Mouse (Mus musculus): ENCODE results near the gene Traf1. TPM values are rescaled to one million over a fixed set of nuclear protein-coding genes. Genes with fewer than 3 reads are reported as not detected.
A peak's percentile ranks its signal among the peaks of the same experiment; 100 is the strongest.

Gene Traf1
- polyA plus RNA-seq, 1 experiment from 2014 or later, result 0.79 TPM

DNA sequence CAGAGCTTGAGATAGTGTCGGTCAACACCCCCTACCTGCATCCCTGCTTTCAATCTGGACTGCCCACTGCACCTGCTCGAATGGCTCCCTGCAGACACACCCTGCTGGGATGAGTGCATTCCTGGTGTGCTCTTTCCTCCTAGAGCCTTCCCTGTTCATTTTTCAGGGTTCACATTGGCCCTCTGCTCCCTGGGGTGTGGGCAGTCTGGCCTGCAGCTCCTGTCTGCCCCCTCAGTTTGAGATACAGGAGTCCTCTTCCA is 46.8 kb downstream of the Traf1 start:
- ATAC-seq (ENCODE audit: insufficient read depth) (no peak), DNase-seq (no peak)
- no peak for TF ChIP-seq CTCF (IDR thresholded peaks at IDR 0.05; ENCODE audit: low read depth)
- Histone ChIP-seq H3K4me1 (ENCODE audit: insufficient read depth) (peaks cover 4% of the 10 kb centered on the region; the same call in 1 of the 2 replicates), H3K4me3 (ENCODE audit: low read depth, low read length) (no peak overlapping the region), H3K9ac (no peak overlapping the region; the same call in 1 of the 2 replicates), H3K9me3 (ENCODE audit: low read depth, low read length) (no peaks in the 10 kb centered on the region), H3K36me3 (ENCODE audit: insufficient read depth) (no peaks in the 10 kb centered on the region), H3K27ac (ENCODE audit: low read depth) (0 out of 2 replicates have a peak overlapping the region, but pooled peaks have one; percentile 30), H3K4me2 (peak overlapping the region; percentile 90), H3K27me3 (ENCODE audit: insufficient read depth, low read length) (0 out of 2 replicates have a peak, but pooled peaks cover 14% of the 10 kb centered on the region)
- 17% methylated on average over 2 of the region's 2 CpGs for WGBS

DNA sequence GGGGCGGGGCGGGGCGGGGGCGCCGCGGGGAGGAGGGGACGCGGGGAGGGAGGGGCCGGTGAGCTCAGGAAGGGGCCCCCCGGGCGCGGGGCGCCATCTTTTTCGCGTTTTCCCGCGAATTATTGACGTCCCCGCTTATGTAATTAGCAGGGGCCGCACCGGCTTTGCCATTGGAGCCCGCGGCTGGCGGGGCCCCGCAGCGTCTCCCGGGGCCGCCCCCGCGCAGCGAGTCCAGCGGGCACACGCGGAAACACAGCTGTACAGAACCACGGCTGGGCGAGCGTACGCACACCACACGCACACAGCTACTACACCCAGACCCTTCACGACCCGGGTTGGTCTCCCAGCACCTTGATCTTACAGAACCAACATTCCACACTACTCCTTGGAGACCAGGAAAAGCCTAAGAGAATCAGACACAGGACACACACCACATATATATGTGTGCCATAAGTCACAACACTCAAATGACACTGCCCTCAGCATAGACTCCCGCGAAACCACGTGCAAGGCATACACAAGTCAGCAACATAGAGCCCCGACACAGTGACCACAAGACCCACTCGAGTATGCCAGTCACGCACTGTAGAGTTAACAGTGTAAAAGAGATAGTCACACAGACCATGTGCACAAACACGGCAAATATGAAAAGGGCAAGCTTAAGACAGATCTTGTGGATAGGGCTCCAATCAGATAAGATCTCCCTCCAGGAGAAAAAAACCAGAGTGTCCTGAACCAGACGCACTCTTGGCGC is 47.3 kb downstream of the Traf1 start:
- WGBS, result 3% methylated on average over 45 of the region's 50 CpGs
- 0 out of 2 replicates have a peak, but pooled peaks cover 14% of the 10 kb centered on the region for H3K27me3 ChIP-seq (ENCODE audit: insufficient read depth, low read length)
- H3K36me3 ChIP-seq (ENCODE audit: insufficient read depth), result no peaks in the 10 kb centered on the region
- H3K27ac ChIP-seq (ENCODE audit: low read depth), result no peak overlapping the region
- H3K4me3 ChIP-seq (ENCODE audit: low read depth, low read length), result peak overlapping the region; percentile 62
- H3K4me2 ChIP-seq, result peak overlapping the region; percentile 90
- peak; percentile 66 for ATAC-seq (ENCODE audit: insufficient read depth)
- no peaks in the 10 kb centered on the region for H3K9me3 ChIP-seq (ENCODE audit: low read depth, low read length)
- no peak for TF ChIP-seq CTCF (IDR thresholded peaks at IDR 0.05; ENCODE audit: low read depth)
- peaks cover 4% of the 10 kb centered on the region; the same call in 1 of the 2 replicates for H3K4me1 ChIP-seq (ENCODE audit: insufficient read depth)
- DNase-seq, result peak; percentile 71
- peak overlapping the region; percentile 59 for H3K9ac ChIP-seq

DNA sequence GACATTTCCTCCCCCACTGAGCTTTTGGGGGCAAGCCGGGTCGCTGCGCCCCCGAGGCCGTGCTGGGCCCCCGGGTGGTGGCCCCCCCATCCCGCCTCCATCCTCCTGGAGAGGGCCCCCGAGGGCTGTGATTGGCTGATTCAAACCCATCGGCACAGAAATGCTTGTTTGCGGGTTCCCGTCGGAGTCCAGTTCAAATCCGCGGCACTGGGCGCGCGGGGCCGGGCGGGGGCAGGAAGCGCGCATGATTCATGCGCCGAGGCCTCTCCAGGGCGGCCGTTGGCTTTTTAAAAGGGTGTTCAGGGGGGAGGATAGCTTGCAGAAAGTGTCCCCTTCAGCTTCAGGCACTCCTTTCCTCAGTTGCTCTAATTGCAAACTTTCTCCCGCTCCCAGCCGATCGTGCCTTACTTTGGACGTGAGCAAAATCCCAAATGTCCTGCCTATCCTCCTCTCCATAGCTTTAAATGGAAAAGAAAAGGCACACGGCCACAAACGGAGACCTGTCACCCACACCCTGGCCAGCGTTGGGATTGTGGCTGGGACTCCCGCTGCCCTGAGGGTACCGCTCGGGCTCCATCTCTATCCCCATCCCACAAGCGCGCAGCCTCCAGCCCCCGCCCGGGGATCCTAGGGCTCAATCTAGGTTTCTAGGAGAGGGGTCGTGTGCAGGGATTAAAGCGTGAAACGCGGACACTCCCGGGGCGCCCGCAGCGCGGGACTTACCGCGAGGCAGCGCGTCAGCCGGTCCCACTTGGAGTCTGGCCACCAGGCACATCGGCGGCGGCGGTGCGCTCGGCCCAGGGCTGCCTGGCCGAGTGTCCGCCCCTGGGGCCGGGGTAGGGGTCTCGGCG is 48.1 kb downstream of the Traf1 start, which contains the start of gene Phf19:
Gene Phf19 (minus strand): TSS at position 809 of the 851 bp plus-strand sequence.
- peak; percentile 52 for ATAC-seq (ENCODE audit: insufficient read depth)
- Histone ChIP-seq H3K27me3 (ENCODE audit: insufficient read depth, low read length) (0 out of 2 replicates have a peak, but pooled peaks cover 14% of the 10 kb centered on the region), H3K27ac (ENCODE audit: low read depth) (0 out of 2 replicates have a peak within 1 kb of the TSS, but pooled peaks have one; percentile 30), H3K9me3 (ENCODE audit: low read depth, low read length) (no peaks in the 10 kb centered on the region), H3K9ac (peak within 1 kb of the TSS; percentile 59), H3K36me3 (ENCODE audit: insufficient read depth) (no peaks in the 10 kb centered on the region), H3K4me1 (ENCODE audit: insufficient read depth) (peaks cover 4% of the 10 kb centered on the region; the same call in 1 of the 2 replicates), H3K4me3 (ENCODE audit: low read depth, low read length) (peak within 1 kb of the TSS; percentile 62), H3K4me2 (peak within 1 kb of the TSS; percentile 90)
- no peak for TF ChIP-seq CTCF (IDR thresholded peaks at IDR 0.05; ENCODE audit: low read depth)
- WGBS, result under 1% methylated on average over 63 of the region's 64 CpGs
- DNase-seq, result peak; percentile 49

DNA sequence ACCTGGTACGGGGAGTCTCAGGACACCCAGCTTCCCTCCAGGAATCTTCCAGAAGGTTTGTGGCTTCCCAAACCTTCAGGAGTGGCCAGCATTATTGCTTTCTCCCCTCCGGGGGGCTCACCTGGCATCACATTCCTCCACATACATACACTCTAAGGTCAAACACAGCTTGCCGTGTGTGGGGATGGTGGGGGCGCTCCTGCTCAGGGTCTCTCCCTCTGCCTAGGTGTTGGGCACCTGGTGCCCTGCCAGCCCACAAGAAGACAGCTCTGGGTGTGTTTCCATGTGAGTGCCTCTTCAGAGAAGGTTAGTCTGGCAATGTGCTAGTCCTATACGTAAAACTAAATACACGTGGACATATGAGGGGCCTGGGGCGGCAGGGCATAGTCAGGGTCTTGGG is 49.0 kb downstream of the Traf1 start:
- 33% methylated on average over 7 of the region's 7 CpGs for WGBS
- H3K9ac ChIP-seq, result 0 out of 2 replicates have a peak overlapping the region, but pooled peaks have one; percentile 59
- H3K4me3 ChIP-seq (ENCODE audit: low read depth, low read length), result peak overlapping the region; percentile 62
- 0 out of 2 replicates have a peak, but pooled peaks cover 14% of the 10 kb centered on the region for H3K27me3 ChIP-seq (ENCODE audit: insufficient read depth, low read length)
- no peak for DNase-seq
- no peak for ATAC-seq (ENCODE audit: insufficient read depth)
- peak overlapping the region; percentile 90 for H3K4me2 ChIP-seq
- no peak overlapping the region for H3K27ac ChIP-seq (ENCODE audit: low read depth)
- H3K36me3 ChIP-seq (ENCODE audit: insufficient read depth), result no peaks in the 10 kb centered on the region
- H3K4me1 ChIP-seq (ENCODE audit: insufficient read depth), result peaks cover 4% of the 10 kb centered on the region; the same call in 1 of the 2 replicates
- H3K9me3 ChIP-seq (ENCODE audit: low read depth, low read length), result no peaks in the 10 kb centered on the region
- no peak for TF ChIP-seq CTCF (IDR thresholded peaks at IDR 0.05; ENCODE audit: low read depth)

DNA sequence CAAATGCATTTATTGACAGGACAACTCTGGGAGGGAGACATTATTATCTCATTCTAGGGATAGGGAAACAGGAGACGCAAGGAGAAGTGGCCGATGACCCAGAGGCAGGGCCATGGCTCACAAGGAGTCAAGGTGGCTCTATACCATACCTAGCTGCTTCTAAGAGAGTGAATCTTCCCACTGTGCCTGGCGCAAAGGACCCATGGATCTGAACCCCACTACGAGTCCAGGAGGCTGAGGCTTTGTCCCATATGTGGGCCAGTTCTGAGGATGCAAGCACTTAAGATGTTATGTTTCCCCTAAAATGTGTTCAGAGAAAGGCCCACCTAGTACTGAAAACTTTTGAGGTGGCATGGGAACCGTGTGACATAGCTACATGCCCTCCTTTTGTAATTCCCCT is 49.7 kb downstream of the Traf1 start:
- Histone ChIP-seq H3K4me3 (ENCODE audit: low read depth, low read length) (no peak overlapping the region), H3K27me3 (ENCODE audit: insufficient read depth, low read length) (0 out of 2 replicates have a peak, but pooled peaks cover 14% of the 10 kb centered on the region), H3K9ac (no peak overlapping the region), H3K4me2 (no peak overlapping the region), H3K36me3 (ENCODE audit: insufficient read depth) (no peaks in the 10 kb centered on the region), H3K4me1 (ENCODE audit: insufficient read depth) (peaks cover 4% of the 10 kb centered on the region; the same call in 1 of the 2 replicates), H3K9me3 (ENCODE audit: low read depth, low read length) (no peaks in the 10 kb centered on the region), H3K27ac (ENCODE audit: low read depth) (no peak overlapping the region)
- WGBS, result 77% methylated on average over 5 of the region's 5 CpGs
- ATAC-seq (ENCODE audit: insufficient read depth) (no peak), DNase-seq (no peak)
- no peak for TF ChIP-seq CTCF (IDR thresholded peaks at IDR 0.05; ENCODE audit: low read depth)

DNA sequence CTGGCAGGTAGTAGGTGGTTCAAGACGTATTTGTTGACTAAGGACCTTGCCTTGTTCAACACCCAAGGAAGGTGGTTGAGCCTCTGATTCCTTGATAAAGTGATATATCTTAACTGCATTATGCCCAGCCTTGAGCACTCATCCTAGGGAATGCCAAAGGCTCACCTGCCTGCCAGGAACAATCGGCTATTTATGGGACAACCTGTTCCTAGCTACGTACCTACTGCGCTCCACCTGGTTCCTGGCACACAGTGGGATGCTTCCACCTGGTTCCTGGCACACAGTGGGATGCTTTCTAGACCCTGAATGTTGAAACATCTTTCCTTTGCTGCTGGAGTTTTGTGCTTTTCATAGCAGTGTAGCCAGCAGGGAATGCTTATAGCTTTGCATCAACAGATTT is 51.9 kb downstream of the Traf1 start:
- 0 out of 2 replicates have a peak, but pooled peaks cover 10% of the 10 kb centered on the region for H3K27me3 ChIP-seq (ENCODE audit: insufficient read depth, low read length)
- H3K4me2 ChIP-seq, result no peak overlapping the region
- 87% methylated on average over 4 of the region's 4 CpGs for WGBS
- no peak overlapping the region for H3K4me3 ChIP-seq (ENCODE audit: low read depth, low read length)
- no peak overlapping the region for H3K9ac ChIP-seq
- no peaks in the 10 kb centered on the region for H3K36me3 ChIP-seq (ENCODE audit: insufficient read depth)
- no peak for TF ChIP-seq CTCF (IDR thresholded peaks at IDR 0.05; ENCODE audit: low read depth)
- no peak for DNase-seq
- no peak overlapping the region for H3K27ac ChIP-seq (ENCODE audit: low read depth)
- H3K4me1 ChIP-seq (ENCODE audit: insufficient read depth), result peaks cover 4% of the 10 kb centered on the region; the same call in 1 of the 2 replicates
- no peak for ATAC-seq (ENCODE audit: insufficient read depth)
- H3K9me3 ChIP-seq (ENCODE audit: low read depth, low read length), result no peaks in the 10 kb centered on the region

Data from lung, embryonic 14.5 days (tissue).